Mouse (Mus musculus): ENCODE results near the gene Ldb3.

Gene Ldb3

DNA sequence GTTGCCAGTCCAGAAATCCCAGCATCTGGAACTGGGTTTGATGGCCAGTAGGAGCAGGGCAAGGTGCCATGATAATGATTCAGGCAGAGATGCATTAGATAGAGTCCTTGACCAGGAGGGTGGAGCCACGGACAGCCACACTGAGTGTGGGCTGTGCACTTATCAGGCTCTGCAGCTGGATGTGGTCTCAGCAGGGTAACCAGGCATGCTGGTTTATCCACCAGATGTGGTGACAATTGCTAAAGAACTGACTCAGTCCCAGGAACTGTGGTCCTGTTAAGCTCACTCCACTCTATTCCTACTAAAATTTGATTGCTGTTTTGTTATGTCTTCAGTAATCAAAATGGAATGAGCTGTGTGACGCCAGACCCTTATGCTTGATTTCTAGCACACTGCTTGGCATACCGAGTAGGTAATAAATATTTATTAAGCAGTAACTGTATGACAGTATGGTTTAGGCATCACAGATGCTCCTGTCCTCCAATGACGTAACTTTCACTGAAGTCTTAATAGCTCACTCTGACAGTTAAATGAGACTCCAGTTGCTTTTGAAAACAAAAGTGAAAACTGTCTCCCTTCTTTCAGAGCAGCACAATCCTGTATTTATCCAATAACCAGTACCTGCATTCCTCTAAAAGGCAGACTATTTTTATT, 80.2 kb downstream of the Ldb3 start:
- no peak for DNase-seq (ENCODE audit: low spot score)

GRCm38 (mm10) chr14:34505309-34505708, 83.2 kb downstream of the Ldb3 start:
- no peak for DNase-seq (ENCODE audit: low spot score)

- no peak for DNase-seq (ENCODE audit: low spot score)
Measured at GRCm38 (mm10) chr14:34504377-34504776, 84.1 kb downstream of the Ldb3 start.

DNA sequence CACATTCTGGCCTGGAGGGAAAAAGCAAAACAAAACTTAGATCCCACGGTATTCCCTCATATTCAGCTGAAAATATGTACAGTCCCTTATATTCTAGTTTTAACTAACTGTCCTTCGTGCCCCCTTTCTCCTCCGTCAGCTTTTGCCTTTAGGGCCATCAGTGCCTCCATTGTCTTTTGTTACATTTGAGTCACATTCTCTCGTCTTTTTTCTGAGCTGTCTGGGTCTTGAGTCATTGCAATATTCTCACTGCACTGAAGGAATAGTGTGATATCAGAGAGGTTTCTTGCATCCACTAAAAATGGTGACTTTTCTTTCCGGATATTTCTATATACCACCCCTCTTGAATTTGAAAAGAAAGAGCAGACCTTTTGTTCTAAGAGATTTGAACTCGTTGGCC, 84.7 kb downstream of the Ldb3 start:
- DNase-seq (ENCODE audit: low spot score), result no peak

- no peak for DNase-seq (ENCODE audit: low spot score)
Measured at GRCm38 (mm10) chr14:34503325-34503647, 85.2 kb downstream of the Ldb3 start, which contains the start of gene Bmpr1a. TSS of gene Bmpr1a (minus strand) at chr14:34503341.

DNA sequence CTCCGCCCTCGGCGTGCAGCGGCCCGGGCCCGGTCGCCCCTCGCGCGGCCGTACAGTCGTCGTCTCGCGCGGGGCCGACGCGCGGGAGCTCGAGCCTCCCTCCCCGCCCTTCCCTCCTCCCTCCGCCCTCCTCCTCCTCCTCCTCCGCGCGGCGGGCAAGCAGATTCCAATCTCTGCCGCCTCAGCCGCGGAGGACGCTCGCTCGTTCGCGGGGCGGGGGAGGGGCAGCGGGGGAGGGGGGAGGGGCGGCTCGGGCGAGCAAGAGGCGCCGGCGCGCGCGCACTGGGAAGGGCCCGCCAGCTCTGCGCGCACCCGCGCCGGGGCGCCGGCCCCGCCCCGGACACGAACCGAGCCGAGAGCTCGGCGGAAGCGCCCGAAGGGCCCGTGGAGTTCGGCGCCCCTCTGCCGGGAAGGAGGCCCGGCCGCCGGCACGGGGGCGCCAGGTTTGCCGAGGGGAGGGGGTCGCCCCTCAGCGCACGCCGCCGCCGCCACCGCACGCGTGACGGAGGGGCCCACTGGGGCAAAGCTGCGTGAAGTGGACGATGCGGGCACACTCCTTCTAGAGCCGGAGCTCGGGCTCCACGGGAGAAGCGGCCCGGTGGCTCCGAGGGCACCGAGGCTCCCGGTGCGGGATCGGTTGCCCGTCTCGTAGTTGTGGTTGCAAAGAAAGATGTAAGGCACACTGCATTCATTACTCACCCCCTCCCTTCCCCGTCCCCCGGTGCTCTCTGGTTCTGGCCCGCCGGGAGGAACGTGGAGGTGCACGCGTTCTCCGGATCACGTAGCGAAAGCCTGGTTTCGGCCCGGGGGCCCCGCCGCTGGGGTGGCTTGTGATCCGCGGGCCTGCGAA, 85.8 kb downstream of the Ldb3 start:
- DNase-seq (ENCODE audit: low spot score), result peak; percentile 75

DNA sequence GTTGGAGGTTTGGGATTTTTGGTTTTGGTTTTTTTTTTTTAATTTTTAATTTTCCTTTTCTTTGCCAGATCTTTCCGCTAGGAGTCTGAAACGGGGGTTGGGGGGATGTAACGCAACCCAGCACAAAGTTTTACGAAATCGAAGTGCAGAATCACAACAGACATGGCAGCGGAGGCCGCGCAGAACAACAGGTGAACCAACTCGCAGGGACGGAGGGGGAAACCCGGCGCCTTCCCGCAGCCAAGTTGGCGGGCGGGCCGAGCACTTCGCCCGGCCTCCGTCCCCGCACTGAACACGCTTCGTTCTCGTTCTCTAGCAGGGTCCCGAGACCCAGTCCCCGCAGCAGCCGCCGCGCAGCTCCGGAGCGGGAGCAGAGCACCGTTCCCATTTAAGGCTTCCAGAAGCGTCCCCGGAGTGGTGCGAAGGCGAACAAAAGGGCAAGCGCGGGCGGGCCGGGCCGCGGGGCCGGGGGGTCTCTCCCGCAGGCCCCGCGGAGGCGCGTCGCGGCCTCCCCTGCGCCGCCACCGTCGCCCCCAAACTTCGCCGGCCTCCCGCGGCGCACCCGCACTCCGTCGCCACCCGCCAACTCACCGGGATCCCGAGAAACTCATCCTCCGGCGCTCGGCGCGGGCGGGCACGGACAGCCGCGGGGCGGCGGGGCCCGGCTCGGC, 86.5 kb downstream of the Ldb3 start:
- peak; percentile 44 for DNase-seq (ENCODE audit: low spot score)

GRCm38 (mm10) chr14:34501447-34501803, 87.1 kb downstream of the Ldb3 start:
- no peak for DNase-seq (ENCODE audit: low spot score)

- DNase-seq (ENCODE audit: low spot score), result no peak
Measured at GRCm38 (mm10) chr14:34500309-34500708, 88.2 kb downstream of the Ldb3 start.

DNA sequence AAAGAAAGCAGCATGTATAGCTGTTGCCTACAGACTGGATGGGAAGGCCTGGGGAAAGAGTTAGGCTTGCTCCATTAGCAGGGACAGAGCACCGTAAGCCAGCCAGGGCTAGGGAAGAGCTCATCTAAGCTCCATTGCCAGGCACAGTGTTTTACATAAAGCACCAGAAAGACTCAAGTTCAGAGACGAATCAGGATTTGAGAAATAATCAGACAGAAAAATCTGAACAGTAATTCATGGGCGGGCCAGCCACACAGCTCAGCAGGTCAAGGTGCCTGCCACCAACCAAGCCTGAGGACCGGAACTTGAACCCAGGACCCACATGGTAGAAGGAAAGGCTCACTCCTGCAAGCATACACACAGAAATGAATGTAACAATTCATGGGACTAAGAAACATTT, 88.8 kb downstream of the Ldb3 start:
- DNase-seq (ENCODE audit: low spot score), result no peak

- no peak for DNase-seq (ENCODE audit: low spot score)
Measured at GRCm38 (mm10) chr14:34497346-34497745, 91.1 kb downstream of the Ldb3 start.

GRCm38 (mm10) chr14:34493682-34494081, 94.8 kb downstream of the Ldb3 start:
- DNase-seq (ENCODE audit: low spot score), result no peak

GRCm38 (mm10) chr14:34492688-34493087, 95.8 kb downstream of the Ldb3 start:
- no peak for DNase-seq (ENCODE audit: low spot score)

- DNase-seq (ENCODE audit: low spot score), result no peak
Measured at GRCm38 (mm10) chr14:34490965-34491364, 97.5 kb downstream of the Ldb3 start.

- DNase-seq (ENCODE audit: low spot score), result no peak
Measured at GRCm38 (mm10) chr14:34489928-34490327, 98.6 kb downstream of the Ldb3 start.

DNA sequence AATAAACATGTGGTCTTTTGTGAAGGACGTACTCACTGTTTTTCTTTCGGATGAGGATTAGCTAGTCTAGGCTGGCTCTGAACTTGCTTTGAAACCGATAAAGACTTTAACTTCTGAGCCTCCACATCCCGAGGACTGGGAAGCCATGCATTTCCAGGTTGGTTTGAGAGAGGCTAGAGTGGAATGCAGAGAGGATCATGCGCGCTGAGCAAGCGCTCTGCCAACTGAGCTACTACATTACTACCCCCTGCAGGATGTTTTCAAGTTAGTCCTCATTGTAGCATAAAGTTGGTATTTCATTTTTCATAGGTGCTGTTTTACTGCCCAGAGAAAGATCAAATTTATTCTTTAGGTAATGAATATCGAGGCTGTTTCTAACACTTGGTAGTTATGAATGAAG, 102.3 kb downstream of the Ldb3 start:
- DNase-seq (ENCODE audit: low spot score), result no peak

DNA sequence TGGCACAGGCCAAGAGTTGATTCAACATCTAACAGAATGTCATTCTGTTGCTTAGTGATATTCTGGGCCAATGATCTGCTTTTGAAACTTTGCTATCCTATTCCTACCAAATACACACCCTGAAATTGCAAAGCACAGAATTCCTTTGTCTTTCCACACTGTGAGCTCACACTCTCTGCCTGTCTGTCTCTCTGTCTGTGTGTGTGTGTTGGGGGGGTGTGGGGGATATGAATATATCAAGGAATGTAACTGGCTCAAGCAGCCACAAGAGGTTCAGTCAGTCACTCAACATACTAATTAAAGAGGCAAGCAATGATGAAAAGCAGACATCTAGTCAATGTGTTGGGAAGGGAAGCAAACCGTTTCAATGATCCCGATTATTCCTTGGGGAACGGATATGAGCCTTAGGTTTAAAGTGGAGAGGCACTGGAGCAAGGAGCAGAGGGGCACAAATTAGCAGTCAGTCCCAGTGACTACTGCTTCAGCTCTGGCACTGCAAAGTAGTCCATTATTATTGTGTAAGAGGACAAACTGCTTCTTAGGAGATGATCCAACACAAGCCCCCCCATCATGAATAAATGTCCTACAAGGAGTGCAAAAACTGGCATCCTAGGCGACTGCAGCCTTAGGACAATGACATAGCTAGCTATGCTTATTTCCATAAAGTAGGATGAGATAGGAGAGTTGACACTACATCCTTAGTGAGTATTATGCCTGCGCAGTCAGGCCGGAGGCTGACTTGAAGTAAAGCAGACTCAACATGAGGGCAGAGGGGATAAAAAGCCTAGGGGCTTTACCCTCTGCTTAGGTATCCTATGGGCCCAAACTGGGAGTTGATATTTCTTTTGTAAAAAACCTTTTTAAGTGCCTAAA, 104.8 kb downstream of the Ldb3 start:
- no peak for DNase-seq (ENCODE audit: low spot score)
